Mouse (Mus musculus) C2C12 (cell line): ENCODE measurements around the gene Tmod4. TPM values are rescaled to one million over a fixed set of nuclear protein-coding genes. Genes with fewer than 3 reads are reported as not detected.

Experiments used
- H3K27me3 ChIP-seq: one replicate; pipeline ENCODE4 v1.6.1; 2011; ENCODE audit not compliant: control insufficient read depth, insufficient read depth, insufficient read length
- H3K36me3 ChIP-seq: one replicate; pipeline ENCODE4 v1.6.1; 2011; ENCODE audit not compliant: control insufficient read depth, insufficient read depth
- H3K4me3 ChIP-seq: one replicate; pipeline ENCODE4 v1.5.1; 2011; ENCODE audit warnings: mild to moderate bottlenecking, control low read depth; ENCODE audit not compliant: poor library complexity, insufficient read depth, severe bottlenecking
- H3K79me2 ChIP-seq: one replicate; pipeline ENCODE4 v1.6.1; 2011; ENCODE audit not compliant: control insufficient read depth, insufficient read depth
- H3K79me3 ChIP-seq: one replicate; pipeline ENCODE4 v1.6.1; 2011; ENCODE audit warnings: low read depth, control low read depth
- H3ac ChIP-seq: one replicate; pipeline ENCODE3; 2011; ENCODE audit warnings: low read depth; ENCODE audit not compliant: control insufficient read depth, insufficient read length
- CEBPB ChIP-seq: IDR thresholded peaks from one replicate; pipeline ENCODE4 v1.6.1; 2011; ENCODE audit warnings: low read depth, mild to moderate bottlenecking, control low read depth, moderate library complexity
- CTCF ChIP-seq: IDR thresholded peaks from one replicate; pipeline ENCODE4 v1.5.1; 2011; ENCODE audit not compliant: control insufficient read depth, insufficient read depth, insufficient read length
- FOSL1 ChIP-seq: IDR thresholded peaks from one replicate; pipeline ENCODE4 v1.8.0; 2011; ENCODE audit warnings: mild to moderate bottlenecking, low read length; ENCODE audit not compliant: poor library complexity, insufficient read depth, severe bottlenecking
- MAX ChIP-seq: IDR thresholded peaks from one replicate; pipeline ENCODE4 v1.6.1; 2011; ENCODE audit warnings: mild to moderate bottlenecking, control low read depth
- MYOD1 ChIP-seq: IDR thresholded peaks from one replicate; pipeline ENCODE4 v1.6.1; 2011; ENCODE audit warnings: low read depth; ENCODE audit not compliant: control insufficient read depth, insufficient read length
- MYOG ChIP-seq: IDR thresholded peaks from one replicate; pipeline ENCODE4 v1.6.1; 2011; ENCODE audit not compliant: control insufficient read depth, insufficient read length; ENCODE audit errors: extremely low read depth
- USF1 ChIP-seq: IDR thresholded peaks from one replicate; pipeline ENCODE4 v1.6.1; 2011; ENCODE audit warnings: low read depth, mild to moderate bottlenecking, control low read depth, moderate library complexity
- long read RNA-seq, 2 experiments: library from polyadenylated mRNA; unstranded; transcript quantifications; one replicate each; pipeline ENCODE4 v2.0.0; 2019 to 2020
- polyA plus RNA-seq: library from polyadenylated mRNA; unstranded; fragments of >200 nt; fragmentation: generic; extraction: Trizol; gene quantifications from one replicate; pipeline ENCODE4 v1.2.1, GENCODE M21; 2012; ENCODE audit warnings: missing spikeins

Tmod4 gene
- 0.23 TPM for polyA plus RNA-seq
- long read RNA-seq, experiment 1, result 0 reads
- long read RNA-seq, experiment 2, partial matches to known transcripts, result 0 of 1 reads
- long read RNA-seq, experiment 2, other reads (novel, unspliced or antisense), result 1 of 1 reads

GRCm38 (mm10) chr3:95124246-95124645, at the start of gene Tmod4:
Tmod4 (plus strand) TSS chr3:95124476.
- TF ChIP-seq CTCF (no peak), MAX (no peak), FOSL1 (no peak), CEBPB (no peak), MYOD1 (no peak), USF1 (no peak), MYOG (no peak)
- no peaks in the 10 kb centered on the region for H3K79me3 ChIP-seq
- peaks cover 45% of the 10 kb centered on the region for H3K36me3 ChIP-seq
- no peaks in the 10 kb centered on the region for H3K79me2 ChIP-seq
- H3K27me3 ChIP-seq, result no peaks in the 10 kb centered on the region
- H3ac ChIP-seq, result no peak within 1 kb of the TSS
- no peak within 1 kb of the TSS for H3K4me3 ChIP-seq

- TF ChIP-seq MYOD1, result no peak
- peaks cover 5% of the 10 kb centered on the region for H3K36me3 ChIP-seq
Observed at GRCm38 (mm10) chr3:95088071-95088470, 36.2 kb upstream of the Tmod4 start.

DNA sequence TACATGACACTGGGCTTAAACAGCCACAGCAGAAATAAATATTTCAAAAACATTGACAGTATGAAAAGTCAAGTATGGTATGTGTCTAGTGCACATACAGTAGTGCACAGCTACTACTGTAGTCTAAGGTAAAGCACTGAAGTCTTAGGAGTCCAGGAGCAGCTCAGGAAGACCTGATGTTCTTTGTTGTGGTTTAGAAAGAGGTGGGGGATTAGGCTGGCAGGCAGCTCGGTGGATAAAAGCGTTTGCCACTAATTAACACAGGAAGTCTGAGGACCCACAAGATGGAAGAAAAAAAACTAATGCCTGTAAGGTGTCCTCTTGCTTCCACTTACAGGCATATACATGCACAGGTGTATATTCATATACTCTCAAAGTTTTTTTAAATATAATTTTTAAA, 23.4 kb upstream of the Tmod4 start:
- H3K79me2 ChIP-seq, result peaks cover 94% of the 10 kb centered on the region
- H3ac ChIP-seq, result no peak overlapping the region
- peaks cover 74% of the 10 kb centered on the region for H3K79me3 ChIP-seq
- H3K36me3 ChIP-seq, result peaks cover 15% of the 10 kb centered on the region
- TF ChIP-seq CEBPB (no peak), CTCF (no peak), FOSL1 (no peak), MYOD1 (no peak), USF1 (no peak), MAX (no peak), MYOG (no peak)
- H3K27me3 ChIP-seq, result no peaks in the 10 kb centered on the region
- H3K4me3 ChIP-seq, result no peak overlapping the region

More at GRCm38 (mm10) chr3:95088071-95088470, 36.2 kb upstream of the Tmod4 start:
- Histone ChIP-seq H3ac (no peak overlapping the region), H3K4me3 (no peak overlapping the region), H3K27me3 (no peaks in the 10 kb centered on the region), H3K79me3 (peaks cover 23% of the 10 kb centered on the region), H3K79me2 (peaks cover 54% of the 10 kb centered on the region)

DNA sequence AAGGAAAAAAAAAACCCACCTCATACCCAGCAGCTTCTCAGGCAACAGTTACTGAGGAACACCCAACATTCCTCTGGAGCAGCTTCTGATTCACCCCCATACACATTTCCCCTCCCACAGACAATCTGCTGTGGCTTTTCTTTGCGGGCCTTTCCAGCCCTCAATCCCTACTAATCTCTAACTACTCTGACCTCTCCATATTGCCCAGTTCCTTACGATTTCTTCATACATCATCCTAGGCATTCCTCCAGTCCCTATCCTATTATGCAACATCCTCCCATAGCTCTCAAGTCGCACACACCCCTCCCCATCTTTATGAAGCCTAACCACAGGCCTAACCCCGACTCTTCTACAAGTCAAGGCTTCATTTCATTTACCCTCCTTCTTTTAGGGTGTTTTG, 19.2 kb upstream of the Tmod4 start:
- Histone ChIP-seq H3ac (peak overlapping the region; percentile 30), H3K27me3 (no peaks in the 10 kb centered on the region), H3K4me3 (peak overlapping the region; percentile 97), H3K79me3 (peaks cover 58% of the 10 kb centered on the region), H3K36me3 (peaks cover 15% of the 10 kb centered on the region), H3K79me2 (peaks cover 65% of the 10 kb centered on the region)
- TF ChIP-seq MAX (no peak), MYOD1 (no peak), MYOG (no peak), FOSL1 (no peak), USF1 (no peak), CEBPB (peak; percentile 61), CTCF (no peak)

- H3K36me3 ChIP-seq, result peaks cover 15% of the 10 kb centered on the region
- peak overlapping the region; percentile 97 for H3K4me3 ChIP-seq
- no peaks in the 10 kb centered on the region for H3K27me3 ChIP-seq
- H3ac ChIP-seq, result peak overlapping the region; percentile 89
- TF ChIP-seq FOSL1, result no peak
- TF ChIP-seq CEBPB, result no peak
- TF ChIP-seq CTCF, result no peak
- TF ChIP-seq MYOD1, result no peak
- no peak for TF ChIP-seq MYOG
- TF ChIP-seq USF1, result no peak
- TF ChIP-seq MAX, result no peak
- H3K79me2 ChIP-seq, result peaks cover 59% of the 10 kb centered on the region
- peaks cover 53% of the 10 kb centered on the region for H3K79me3 ChIP-seq
Observed at GRCm38 (mm10) chr3:95105586-95106337, 18.5 kb upstream of the Tmod4 start.
